Comparison of ENCODE assay signal across 1 mouse cellular context in the genomic region with DNA sequence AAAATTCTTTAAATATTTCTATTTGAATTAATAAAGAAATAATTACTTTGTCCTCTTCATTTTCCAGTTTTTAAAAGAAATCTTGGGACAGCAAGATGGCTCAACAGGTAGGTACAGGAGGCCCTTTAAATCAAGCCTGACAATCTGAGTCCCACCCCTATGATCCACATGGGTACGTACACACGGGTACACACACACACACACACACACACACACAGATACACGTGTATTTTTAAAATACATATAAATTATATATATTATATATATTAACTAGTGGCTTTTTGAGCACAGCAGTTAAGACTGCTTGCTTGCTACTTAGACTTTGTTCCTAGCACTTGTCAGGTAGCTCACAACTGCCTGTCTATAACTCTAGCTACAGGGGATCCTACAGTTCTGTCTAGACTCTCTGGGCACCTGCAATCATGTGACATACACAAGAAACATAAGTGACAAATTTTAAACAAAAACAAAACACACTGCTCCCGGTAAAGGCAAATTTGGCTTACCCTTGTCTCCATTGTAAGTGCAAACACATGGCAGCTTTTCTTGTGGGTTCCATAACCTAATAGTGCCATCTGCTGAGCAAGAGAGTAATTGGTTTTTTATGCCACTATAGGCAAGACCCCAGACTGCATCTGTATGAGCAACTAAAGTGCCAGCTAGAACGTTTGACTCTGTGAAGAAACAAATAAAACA.
TF ChIP-seq lines count a peak whose summit lies in the region.

No protein-coding gene starts in this region.

TF ChIP-seq in CH12.LX, 34 proteins besides CTCF, POLR2A, EP300 and RAD21 (continued from another document):
- TF ChIP-seq PAX5 (IDR thresholded peaks at IDR 0.05; ENCODE audit: low read length) = no peak
- TF ChIP-seq USF1 (IDR thresholded peaks at IDR 0.05; ENCODE audit: low read depth, low read length) = no peak
- TF ChIP-seq SIN3A (IDR thresholded peaks at IDR 0.05; ENCODE audit: low read length) = no peak
- no peak for TF ChIP-seq MAZ (IDR thresholded peaks at IDR 0.05; ENCODE audit: low read depth, low read length)
- TF ChIP-seq RCOR1 (conservative IDR thresholded peaks at IDR 0.05; ENCODE audit: low read depth, low read length) = no peak
- TF ChIP-seq MYC (IDR thresholded peaks at IDR 0.05; ENCODE audit: low read depth, low read length) = peak; percentile 88
- no peak for TF ChIP-seq TCF12 (IDR thresholded peaks at IDR 0.05; ENCODE audit: low read depth, low read length)
- TF ChIP-seq CHD2 (IDR thresholded peaks at IDR 0.05; ENCODE audit: low read length) = no peak
- TF ChIP-seq ZC3H11A (IDR thresholded peaks at IDR 0.05; ENCODE audit: low read depth, low read length) = peak; percentile 33; the same call in 1 of the 2 replicates
- no peak for TF ChIP-seq USF2 (conservative IDR thresholded peaks at IDR 0.05; ENCODE audit: low read depth, low read length)
